Mouse (Mus musculus) liver (tissue): ENCODE data around the gene Tldc1.
A peak's percentile ranks its signal among the peaks of the same experiment; 100 is the strongest.

Experiments
- DNase-seq: peaks from one replicate; pipeline ENCODE4 v3.0.0-alpha.2; 2020; ENCODE audit warnings: mixed read lengths

Tldc1 gene

DNA sequence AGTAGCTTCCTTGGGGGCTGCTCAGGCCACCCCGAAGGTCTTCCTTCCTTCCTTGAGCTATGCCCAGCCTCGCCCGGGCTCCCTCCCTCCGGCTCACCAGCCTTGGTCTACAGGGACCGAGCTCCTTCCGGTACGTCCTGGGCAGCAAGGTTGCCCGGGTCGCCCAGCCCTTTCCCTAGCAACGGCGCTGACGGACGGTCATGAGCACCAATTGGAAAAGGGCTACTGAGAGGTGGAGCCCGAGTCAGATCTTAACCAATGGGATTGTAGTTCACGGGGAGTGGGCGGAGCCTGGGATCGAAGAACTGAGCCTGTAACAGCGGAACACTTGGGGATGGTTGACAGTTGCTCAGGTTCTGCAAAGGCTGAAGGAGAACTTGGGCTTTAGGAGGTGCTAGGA lies at the start of gene Tldc1:
TSS of gene Tldc1 (minus strand) at position 154 of the 400 bp plus-strand sequence.
- peak; percentile 98 for DNase-seq

DNA sequence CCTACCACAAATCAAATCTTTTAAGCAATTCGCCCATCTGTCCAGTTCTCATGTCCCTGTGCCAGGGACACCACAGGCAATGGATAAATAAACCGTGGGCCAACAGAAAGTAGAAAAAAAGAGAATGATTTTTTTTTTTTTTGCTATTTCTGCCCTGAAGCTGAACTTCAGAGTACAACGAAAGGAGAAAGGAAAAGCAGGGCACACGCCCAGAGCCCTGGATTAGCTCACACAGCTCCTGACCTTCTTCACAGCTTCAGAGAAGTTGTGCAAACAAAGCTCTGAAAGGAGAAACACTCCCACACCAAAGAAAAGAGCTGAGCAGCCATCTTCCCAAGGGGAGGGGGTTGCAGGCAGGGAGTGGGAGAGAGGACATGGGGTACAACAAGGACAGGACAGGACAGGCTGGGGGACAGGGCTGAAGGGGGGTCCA lies 49.5 kb upstream of the Tldc1 start:
- DNase-seq = no peak

- DNase-seq = no peak
Measured at GRCm38 (mm10) chr8:119826982-119827381, 48.8 kb upstream of the Tldc1 start.

DNA sequence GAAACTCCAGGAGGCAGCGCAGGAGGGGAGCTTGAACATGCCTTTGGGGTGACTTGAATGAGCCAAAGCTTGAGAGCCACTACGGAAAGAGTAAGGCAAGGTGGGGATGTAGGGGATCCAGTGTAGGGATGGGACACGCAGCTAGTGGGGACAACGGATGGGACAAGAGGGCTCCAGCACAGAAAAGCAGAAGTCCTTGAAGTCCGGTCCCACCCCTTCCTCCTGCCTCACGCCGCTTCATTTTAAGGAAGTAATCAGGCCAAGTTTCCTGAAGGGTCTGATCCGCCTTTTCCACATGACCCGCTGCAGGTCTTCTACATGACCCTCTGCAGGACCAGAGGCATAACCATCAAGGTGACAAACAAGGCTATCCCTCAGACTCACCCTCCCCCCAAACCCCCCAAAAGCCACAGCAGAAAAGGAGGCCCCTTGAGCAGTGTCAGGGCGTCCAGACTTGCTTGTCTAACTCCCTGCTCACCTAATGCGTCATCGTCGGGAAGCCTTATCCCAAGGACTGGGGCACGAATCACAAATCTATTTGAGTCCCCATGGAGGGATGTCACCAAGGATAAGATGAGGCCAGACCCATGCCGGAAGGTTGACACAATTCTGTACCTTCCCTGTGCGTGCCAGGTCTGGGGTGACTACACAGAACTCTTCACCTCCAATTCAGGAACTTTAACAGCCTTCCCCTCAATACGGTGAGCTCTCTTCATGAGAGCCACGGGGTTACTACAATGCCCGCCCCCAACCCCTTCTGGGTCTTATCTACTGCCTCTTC lies 47.9 kb upstream of the Tldc1 start:
- no peak for DNase-seq

GRCm38 (mm10) chr8:119824809-119825273 lies 46.6 kb upstream of the Tldc1 start:
- DNase-seq = peak; percentile 35

DNA sequence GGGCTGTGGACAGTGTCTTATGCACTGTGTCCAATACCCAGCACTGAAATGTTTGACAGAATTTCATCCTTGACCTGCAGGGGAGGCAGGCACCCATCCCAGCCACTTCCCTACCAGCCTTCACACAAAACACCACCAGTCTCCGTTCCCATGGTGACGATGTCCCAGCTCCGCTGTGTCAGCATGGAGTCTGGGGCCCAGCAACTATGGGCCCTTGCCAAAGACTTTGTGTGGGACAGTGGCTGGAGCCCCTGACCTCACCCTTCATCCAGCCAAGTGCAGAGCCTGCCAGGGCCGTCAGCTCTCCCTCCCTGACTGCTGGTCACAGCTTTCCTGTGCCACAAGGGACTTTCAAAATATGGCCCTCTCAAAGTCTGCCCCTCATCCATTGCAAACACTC lies 45.9 kb upstream of the Tldc1 start:
- DNase-seq = no peak

DNA sequence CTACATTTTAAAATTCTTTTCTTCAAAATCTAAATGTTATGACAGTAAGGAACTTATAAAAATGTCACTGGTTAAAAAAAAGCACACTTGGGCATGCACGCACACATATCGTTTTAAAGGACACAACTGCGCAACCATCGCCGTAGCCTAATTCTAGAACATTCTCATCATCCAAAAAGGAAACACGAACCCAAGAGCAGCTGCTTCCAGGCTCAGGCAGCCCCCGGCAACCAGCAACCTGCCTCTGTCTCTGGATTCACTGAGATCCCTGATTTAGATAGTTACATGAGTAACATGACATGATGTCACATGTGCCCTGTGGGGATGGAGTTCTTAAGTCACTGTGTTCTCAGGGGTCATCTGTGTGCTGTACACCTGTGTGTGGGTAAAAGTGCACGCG lies 45.1 kb upstream of the Tldc1 start:
- DNase-seq = no peak

DNA sequence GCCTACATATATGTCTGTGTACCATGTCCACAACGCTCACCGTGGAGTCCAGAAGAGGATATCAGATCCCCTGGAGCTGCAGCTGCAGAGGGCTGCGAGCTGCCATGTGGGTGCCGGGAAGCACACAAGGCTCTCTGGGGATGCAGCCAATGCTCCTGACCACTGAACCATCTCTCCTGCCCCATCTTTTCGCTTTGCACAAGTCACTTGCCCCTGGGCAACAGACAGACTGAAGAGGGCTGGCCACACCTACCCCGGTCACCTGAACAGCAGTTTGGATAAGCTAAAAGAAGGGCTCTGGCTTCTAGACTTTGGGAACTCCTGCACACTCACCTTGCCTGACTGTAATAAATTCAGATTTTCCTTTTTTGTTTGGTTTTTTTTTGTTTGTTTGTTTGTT lies 43.5 kb upstream of the Tldc1 start:
- no peak for DNase-seq

DNA sequence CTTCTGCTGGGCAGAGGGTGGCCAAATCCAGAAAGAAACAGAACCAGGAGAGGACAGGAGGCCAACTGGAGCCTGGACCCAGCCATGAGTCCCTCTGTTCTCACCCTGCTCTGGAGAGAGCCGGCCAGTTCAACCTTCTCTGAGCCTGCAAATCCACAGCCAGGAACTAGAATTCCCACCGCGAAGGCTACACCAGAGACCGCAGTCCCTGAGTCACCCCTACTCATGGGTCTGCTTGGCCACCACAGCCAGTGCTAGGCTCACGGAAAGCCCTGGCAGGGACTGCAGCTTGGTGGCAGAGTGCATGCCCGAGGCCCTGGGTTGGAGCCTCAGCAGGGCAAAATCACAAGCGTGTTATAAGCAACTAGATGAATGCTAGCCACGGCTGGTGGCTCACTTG lies 41.8 kb upstream of the Tldc1 start:
- no peak for DNase-seq

DNA sequence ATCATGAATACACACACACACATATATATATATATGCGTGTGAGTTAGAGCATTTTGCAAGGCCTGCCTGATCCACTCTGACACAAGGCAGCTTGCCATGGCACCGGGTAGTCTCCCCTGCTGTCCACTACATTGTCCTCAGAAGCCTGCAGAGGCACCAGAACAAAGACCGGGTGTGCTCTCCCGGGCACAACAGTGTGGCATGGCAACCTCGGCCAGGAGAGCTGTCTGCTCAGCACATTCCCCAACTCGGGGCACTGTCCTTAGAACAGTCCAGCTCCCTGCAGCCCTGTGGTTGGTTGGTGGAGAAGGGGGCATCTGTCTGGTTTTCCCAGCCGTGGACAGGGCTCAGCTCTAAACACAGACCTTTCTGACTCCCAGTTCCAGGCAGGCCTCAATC lies 41.1 kb upstream of the Tldc1 start:
- no peak for DNase-seq

- DNase-seq = no peak
Measured at GRCm38 (mm10) chr8:119817446-119817845, 39.2 kb upstream of the Tldc1 start.

GRCm38 (mm10) chr8:119816219-119816618 lies 38.0 kb upstream of the Tldc1 start:
- no peak for DNase-seq

DNA sequence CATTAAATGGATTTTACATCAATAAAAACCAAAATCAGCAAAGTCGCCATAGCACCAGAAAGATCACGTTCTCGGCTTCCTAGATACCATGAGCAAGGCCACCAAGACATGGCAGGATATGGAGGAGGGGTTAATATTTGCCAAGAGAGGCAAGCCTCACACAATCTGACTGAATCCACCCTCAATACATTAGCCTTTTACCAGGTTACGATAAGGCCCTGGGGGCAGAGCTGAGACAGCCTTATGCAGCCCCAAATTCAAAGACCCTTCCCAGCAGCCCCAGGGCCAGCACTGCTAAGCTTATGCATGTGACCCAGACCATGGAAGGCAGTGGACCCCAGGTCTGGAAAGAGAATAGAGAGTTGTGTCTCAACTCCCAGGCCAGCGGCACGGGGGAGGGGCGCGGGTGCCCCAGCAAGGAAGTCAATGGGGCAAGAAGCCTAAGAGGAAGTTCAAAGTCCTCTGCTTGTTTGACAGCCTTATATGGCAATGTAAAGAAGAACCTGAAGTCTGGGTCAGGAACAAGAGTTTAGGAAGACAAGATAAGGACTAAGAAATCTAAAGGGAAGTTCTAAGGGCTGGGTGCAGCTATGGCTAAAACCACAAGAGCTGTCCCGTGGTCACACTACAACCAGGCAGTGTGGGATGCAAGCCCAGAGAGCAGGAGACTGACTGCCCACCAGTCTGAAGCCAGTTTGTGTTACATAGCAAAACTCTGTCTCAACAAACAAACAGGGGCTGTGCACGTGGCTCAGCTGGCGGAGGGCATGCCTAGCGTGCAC lies 34.6 kb upstream of the Tldc1 start:
- DNase-seq = peak; percentile 61

GRCm38 (mm10) chr8:119811925-119812324 lies 33.7 kb upstream of the Tldc1 start:
- DNase-seq = peak; percentile 36

GRCm38 (mm10) chr8:119810953-119811499 lies 32.8 kb upstream of the Tldc1 start:
- no peak for DNase-seq

GRCm38 (mm10) chr8:119810127-119810868 lies 32.1 kb upstream of the Tldc1 start:
- no peak for DNase-seq

- no peak for DNase-seq
Measured at GRCm38 (mm10) chr8:119809620-119810019, 31.4 kb upstream of the Tldc1 start.

GRCm38 (mm10) chr8:119807687-119808086 lies 29.5 kb upstream of the Tldc1 start:
- DNase-seq = no peak

DNA sequence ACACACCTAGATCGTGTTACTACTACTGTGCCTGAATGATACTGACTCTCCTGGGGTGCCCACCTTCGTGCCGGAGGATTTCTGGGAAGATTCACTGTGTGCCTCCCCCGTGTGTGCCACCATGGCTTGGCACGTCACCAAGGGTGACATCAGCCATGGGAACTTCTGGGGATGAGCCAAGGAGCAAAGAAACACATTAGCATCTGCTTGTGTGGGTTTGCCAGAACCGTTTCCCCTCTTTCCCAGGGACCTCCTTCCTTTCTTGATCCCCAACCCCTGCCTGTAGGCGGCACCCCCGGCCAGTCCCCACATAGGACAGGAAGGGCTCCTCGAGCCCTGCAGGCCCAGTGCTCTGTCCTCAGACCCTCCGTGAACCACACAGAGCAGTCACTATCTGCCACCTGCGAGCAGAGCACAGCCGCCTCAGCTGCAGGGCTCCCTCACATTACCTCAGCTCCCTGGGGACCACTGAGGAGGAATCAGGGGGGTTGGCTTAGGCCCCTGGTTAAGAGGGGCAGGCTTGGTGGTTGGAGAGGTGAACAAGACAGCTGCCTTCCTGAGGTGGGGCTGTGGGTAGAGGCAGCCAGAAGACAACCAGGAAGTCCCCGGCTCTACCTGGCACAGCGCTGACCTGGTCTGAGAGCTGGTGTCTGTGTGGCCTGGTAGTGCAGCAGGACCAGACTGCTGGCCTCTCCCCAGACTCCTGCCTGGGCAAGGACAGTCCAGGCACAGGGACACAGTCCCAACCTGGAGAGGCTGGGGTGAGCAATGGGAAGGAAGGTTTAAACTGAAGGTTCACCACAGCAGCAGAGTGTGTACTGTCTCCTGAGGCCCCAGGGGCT lies 28.4 kb upstream of the Tldc1 start:
- DNase-seq = no peak

DNA sequence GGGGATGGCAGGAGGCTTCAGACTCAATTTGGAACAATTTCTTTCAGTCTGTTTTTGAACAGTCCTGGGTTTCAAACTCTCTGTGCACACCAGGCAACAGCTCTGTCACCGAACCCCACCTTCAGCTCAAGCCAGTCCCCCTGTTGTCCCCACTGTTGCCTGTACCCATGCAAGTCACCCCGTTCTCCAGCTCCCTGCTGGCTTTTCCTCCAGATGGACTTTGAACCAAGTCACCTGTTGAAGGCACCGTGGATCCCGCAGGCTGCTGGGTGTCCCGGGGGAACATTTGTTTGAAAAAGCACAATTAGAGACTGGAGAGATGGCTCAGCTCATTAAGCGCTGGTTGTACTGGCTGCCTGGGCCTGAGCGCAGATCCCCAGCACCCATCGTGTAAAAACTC lies 27.1 kb upstream of the Tldc1 start:
- DNase-seq = no peak

DNA sequence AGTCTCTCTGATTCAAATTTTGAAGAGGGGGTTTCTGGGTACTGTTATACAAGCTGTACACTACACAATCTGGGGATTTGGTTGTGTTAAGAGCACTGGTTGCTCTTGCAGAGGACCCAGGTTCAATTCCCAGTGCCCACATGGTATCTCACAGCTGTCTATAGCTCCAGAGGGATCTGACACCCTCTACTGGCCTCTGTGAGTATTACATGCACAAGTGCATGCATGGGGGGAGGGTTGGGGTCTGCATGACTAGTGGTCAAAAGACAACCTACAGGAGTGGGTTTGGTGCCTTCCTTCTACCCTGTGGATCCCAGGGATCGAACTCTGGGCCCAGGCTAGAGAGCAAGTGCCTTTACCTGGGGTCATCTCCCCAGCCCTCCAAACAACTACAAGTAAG lies 24.4 kb upstream of the Tldc1 start:
- no peak for DNase-seq

DNA sequence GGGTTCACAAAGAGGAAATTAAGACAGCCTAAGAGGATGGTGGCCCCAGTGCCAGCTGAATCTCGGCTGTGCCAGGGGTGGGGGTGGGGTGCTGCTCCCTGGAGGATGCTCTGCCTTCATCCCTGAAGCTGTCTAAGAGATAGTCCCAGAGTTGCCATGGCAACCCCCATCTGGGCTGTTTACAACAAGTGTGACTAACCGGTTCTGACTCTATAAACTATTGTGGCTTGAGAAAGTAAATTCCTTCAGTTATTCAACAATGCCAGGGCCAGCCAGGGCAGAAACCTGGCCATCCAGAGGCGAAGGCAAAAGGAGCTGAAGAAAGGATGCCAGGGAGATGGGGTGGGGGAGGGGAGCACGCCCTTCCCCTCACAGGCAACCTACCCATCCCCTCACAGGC lies 23.0 kb upstream of the Tldc1 start:
- DNase-seq = no peak
